Mouse (Mus musculus): ENCODE data around the gene Abca13.
A peak's percentile ranks its signal among the peaks of the same experiment; 100 is the strongest.
"Not testable (repeated sequence)": the region's sequence is repeated elsewhere in the genome, so short reads cannot be mapped to it uniquely, and the experiment has no call there.

Abca13 gene

DNA sequence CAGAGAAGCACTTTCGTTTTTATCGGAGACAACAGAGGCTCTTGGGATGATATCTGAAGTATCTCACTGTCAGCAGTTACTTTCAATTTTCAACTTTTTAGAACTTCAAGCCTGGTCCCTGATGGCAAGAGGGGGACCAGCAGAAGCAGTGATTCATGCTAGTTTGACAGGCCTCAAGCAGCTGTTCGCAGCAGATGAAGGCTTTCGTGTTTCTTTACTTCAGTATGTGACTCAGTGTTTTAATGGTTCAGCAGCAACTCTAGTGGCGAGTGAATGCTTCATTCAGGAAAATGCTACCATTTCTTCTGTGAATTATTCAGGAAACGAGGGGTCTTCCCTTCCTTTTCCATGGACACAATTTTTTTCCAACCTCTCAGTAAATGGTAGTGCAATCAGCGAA, 99.4 kb downstream of the Abca13 start:
- DNase-seq (ENCODE audit: low read depth): no peak

DNA sequence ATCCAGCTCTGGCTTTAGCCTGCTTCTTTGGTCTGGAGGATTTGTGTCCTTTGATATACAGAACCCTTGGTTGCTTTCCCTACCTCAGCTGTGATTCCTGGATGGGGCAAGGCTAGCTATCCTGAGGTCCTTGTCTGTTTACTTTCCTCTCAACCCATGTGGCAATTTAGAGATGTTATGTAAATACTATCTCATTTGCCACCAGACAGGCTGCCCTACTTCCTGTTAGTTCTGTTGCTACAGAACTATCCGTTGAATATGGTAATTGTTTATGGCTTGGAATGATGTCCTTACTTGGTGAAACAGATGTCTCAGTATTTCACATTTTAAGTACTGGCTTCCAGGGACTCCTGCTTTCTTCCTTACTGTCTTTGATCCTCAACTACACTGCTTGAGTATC, 107.9 kb downstream of the Abca13 start:
- DNase-seq (ENCODE audit: low read depth): no peak

DNA sequence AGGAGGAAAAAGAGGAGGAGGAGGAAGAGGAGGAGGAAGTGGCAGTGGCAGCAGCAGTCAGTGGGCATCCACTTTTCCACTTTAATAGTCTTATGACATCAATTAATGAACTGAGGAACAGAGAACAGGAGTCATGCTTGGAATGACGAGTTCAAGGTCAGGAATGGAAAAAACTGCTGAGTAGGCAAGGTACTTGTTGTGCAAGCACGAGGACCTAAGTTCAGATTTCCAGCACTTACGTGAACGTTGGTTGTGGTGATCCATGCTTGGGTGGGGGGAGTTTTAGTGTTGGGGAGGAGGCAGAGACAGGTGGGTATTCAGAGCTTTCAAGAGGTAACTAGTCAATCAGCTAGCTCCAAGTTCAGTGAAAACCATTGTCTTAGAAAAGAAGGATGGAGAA, 113.7 kb downstream of the Abca13 start:
- no peak for DNase-seq (ENCODE audit: low read depth)

DNA sequence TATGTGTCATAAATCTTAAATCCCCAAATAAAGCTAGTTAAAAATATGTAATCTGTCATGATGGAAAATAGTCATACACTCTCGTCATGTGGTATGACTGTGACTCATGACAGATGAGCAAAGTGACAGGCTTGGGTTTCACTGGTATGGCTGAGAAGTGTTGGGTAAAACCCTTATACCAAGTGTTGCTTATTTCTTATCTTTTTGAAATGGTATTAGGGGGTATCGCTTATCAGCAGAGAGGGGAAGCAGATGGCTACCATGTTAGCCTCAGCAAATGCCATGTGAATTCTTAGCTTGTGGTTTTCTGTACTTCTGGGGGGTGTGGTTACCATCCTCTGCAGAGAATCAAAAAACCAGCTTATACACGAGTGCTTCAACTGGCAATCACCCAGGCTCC, 124.8 kb downstream of the Abca13 start:
- no peak for DNase-seq (ENCODE audit: low read depth)

DNA sequence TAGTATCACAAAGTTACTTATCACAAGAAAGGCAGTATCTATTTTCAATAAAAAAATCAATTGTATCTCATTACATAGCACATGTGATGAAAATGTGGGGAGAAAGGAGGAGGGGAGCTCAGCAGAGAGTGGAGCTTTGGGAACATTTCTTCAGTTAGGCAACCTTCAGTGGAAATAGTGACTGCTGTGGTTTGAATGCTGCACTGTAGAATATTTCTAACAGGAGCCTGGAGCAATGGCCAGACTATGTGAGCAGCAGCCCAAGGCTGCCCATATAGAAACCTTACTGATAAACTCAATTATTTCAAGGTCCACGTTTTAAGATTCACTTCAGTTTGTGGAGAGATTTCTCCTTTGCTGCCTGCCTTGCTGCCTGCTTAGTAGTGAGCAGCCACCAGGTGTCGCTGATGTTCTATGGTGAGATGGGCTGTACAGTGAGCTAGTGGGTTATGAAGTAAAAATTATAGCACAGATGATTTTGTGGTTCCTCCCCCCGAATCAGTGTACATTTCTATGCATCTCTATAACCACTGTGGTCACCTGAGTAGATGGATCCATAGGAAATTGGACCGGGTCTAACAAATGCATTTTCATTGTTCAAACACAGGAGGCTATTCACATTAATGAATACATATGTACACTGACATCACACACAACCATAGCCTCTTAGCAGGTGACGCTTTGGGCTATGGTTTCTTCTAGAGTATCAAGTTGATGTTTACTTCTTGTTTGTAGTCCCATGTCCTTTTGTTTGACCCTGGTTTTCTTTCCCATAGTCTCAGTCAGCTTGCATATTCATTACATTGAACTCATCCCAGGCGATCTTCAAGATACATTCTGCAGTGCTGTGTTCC, 125.6 kb downstream of the Abca13 start:
- peak; percentile 15 for DNase-seq (ENCODE audit: low read depth)

DNA sequence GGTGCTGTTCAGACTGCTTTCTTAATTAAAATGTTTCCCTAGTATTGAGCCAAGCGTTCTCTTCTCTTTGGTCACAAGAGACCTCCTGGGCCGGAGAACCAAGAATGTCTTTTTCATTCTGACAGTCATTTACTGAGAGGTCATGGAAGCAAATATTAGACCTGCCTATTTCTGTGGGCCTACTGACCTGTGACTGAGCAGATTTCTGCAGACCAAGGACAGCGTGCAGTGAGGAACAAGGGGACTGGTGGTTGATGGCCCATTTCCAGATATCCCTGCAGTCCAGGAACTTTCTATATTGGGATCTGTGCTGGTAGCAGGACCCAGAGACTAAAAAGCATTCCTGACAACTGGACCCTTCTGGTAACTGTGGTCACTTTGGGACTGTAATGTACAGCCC, 146.4 kb downstream of the Abca13 start:
- no peak for DNase-seq (ENCODE audit: low read depth)

DNA sequence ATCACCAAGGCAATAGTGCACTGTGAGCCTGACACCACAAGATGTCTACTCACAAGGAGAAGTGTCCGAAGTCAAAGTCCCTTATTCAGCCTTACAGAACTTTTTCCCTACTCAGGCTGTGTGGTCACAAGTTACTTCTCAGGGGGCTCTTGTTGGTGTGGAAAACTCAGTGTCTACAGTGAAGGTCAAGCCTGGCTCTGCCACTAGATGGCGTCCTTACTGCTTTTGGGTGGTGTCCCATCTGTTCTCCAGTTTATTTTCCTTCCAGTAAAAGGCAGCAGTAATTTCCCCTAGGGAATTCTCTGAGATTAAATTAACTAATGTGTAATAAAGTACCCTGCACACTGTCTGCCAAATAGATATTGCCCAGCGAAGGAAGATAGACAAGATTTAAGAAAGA, 156.0 kb downstream of the Abca13 start:
- no peak for DNase-seq (ENCODE audit: low read depth)

DNA sequence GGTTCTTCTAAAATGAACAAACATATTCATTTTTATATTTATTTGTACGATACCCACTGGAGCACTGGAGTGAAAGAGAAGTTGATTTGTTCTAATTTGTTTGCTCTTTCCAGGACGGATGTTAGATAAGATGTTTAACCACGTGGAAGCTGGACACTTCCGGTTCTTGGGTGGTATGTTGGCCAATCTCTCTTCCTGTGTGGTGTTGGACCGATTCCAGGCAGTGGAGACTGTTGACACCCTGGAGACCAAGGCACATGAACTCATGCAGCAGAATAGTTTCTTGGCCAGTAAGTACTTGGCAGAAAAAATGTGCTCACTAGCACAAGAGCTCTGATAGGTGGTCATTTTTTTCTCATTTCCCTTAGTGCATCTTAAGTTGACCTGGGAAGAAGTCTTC, 181.4 kb downstream of the Abca13 start:
- no peak for DNase-seq (ENCODE audit: low read depth)

DNA sequence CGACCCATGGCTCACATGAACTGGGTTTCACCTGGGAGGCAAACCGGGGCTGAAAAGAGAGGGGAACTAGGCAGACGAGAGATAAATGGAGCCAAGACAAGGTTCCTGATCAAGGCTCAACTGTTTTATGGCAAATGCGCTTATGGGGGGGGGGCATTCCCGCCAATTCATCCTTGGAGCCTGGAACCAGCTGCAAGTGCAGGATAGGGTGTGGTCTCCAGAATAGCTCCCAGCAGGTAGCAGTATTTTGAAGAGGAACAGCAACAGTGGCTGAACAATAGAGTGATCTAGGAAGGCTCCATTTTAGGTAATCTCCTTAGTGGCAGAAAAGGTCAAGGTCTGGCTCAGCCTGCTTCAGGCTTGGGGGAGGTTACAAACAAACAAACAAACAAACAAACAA, 182.7 kb downstream of the Abca13 start:
- DNase-seq (ENCODE audit: low read depth): not testable (repeated sequence)

DNA sequence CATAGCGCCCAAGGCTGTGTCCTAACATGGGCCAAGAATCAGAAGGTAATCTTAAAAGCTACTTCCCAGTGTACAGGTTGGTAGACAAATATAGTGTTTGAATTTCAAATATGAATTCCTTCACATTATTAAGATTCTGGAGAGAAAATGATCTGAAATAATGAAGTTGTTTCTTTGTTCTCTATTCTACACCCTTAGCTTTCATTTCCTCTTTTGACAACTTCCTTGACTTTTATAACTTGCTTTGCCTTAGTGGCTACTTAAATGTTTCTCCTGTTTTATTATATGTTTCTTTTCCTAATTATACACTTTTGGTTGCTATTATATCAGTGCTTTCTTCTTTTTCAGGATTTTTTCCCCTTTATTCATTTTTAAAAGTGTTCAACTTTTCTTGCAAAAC, 196.8 kb downstream of the Abca13 start:
- DNase-seq (ENCODE audit: low read depth): no peak

DNA sequence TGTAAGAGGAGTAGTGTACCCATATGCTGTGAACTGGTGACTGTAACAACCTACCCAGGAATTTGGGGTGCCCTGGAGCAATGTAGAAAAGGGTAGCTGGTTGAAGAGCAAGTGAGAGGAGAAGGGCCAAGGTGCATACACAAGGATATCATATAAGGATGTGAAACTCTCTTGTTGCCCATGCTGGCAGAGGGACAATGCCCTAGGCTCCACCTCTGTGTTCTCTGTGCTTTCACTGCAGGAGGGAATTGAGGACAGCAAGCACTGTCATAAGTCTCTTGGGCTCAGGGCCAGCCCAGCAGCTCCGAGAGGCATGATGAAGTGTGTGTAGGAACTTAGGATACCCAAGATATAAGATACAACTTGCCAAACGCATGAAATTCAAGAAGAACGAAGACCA, 225.2 kb downstream of the Abca13 start:
- DNase-seq (ENCODE audit: low read depth): no peak

DNA sequence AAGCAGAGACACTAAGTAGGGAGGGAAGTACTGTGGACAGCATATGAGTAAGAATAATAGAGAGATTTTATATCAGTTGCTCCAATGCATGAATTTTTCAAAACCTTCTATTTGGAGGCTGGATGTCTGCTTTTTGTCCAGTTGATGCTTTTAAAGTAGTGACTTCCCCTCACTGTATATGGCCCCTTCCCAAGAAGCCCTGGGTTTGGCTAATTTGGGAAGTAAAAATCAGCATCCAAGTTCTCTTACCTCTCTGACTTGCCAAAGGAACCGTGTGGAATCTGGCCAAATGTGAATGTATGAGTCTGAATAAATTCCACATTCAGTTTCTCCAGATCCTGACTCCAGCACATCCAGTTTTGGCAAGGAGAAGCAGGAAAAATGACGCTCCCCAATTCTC, 228.5 kb downstream of the Abca13 start:
- DNase-seq (ENCODE audit: low read depth): no peak

DNA sequence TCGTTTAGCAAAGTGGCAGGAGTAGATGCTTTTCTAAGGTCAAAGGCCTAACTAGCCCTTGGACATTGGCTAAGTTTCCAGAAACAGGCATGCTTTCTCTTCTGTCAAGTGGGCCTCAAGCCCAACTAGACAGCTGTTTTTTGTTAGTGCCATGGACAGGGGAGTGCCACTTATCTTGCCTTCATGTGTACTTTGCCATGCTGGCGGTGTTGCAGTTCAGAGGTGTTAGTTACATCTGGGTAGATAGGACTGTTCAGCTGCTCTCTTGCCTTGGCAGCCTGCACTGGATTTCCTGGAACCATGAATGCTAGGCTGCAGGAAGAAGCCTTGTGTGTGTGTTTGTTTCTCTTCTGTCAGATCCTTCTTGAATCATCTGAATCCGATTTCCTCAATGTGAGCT, 235.7 kb downstream of the Abca13 start:
- DNase-seq (ENCODE audit: low read depth): no peak

DNA sequence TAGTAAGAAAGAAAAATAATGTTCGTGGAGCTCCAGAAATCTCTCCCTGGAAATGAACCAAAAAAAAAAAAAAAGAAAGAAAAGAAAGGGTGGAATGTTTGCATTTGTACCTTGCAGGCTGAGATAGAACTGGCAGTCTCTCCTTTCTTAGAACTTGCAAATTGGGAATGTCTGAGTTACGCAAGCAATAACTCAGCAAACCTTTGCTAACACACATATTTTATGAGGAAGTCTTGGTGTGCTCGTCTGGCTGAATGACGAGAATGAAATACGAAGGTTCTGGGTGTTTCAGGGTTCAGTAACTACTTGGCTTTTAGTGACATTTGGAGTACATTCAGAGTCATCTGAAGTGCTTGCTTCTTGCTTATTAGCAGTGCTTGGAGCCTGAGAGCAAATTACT, 241.1 kb downstream of the Abca13 start:
- no peak for DNase-seq (ENCODE audit: low read depth)

DNA sequence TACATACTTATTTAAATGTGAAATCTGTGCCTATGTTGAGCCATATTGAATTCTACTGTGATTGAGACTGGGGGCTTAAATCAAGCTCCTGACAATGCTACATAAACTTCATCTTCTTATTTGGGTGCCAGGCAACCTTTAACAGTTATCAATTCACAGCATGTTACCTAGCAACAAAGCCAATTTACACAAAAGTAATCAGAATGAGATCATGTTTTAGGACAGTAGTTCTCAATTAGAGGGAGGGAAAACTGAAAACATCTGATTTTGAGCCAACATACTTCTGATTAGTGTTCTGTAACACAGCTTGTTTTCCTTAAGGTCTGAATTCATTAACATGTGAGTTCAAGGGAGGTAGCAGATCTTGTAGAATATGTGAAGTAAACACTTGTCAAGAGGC, 244.9 kb downstream of the Abca13 start:
- no peak for DNase-seq (ENCODE audit: low read depth)

DNA sequence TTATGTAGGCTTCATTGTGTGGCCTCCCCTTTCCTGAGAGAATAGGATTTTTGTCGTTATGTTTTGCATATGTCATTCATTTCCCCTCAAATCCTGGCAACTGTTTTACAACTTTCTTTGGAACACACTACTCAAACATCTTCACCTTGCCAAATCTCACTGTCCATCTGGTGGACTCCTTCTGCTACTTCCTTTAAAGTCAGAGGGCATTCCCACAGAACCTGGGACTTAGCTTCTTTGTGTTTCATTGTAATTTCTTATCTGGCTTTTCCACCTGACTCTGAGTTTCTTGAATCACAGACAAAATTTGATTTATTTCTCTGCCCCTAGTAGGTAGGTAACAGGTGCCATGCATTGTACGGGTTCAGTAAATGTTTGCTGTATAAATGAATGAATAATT, 248.0 kb downstream of the Abca13 start:
- no peak for DNase-seq (ENCODE audit: low read depth)

DNA sequence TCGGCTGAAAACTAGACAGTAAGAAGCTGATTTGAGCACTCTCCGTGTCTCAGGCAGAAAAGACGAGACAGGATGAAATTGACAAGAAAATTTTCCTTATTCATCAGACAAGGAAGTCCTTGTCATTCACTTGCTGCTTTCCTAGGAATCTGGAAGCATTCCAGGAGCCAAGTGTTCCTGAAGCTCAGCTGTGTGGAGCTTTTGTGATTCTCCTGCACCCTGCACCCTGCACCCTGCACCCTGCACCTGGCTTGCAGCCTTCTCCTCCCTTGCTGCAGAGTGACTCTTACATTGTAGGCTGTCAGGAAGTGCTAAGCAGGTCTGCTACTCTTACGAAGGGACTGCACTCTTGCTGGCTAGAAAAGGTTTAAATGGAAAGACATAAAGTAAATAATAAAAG, 249.4 kb downstream of the Abca13 start:
- no peak for DNase-seq (ENCODE audit: low read depth)

DNA sequence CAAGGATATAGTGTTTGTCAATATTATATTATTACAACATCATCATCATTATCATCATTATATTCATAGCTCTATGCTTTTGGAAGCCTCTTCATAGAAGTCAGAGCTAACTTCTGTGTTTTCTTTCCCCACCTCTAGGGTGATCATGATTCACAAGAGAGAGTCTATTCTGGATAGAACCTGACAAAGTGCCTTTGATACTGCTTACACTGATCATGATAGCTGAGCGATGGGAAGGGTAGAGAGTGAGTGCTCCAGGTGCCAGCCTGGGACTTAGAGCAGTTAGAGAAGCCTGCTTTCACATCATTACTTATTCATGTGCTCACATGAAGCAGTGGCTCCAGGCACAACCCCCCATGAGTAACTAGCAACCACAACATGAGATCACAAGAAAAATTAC, 280.7 kb downstream of the Abca13 start:
- DNase-seq (ENCODE audit: low read depth): no peak

DNA sequence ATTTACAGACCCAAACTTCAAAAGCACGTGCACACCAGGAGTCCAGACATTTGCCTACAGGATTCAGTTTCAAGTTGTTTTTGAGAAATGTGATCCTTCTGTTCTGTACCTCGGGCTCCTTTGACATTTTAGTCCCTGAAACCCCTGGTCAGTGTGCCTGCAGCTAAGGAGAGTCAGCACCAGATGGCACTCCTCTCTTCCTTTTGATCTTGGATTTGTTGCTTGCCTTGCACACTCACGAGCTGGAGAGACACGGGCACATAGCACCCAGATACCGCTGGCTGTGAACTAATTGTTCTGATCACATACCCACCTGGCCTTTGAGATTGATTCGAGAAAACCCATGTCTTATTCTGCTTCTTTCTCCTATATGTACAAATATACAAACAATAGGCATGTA, 289.8 kb downstream of the Abca13 start:
- no peak for DNase-seq (ENCODE audit: low read depth)

DNA sequence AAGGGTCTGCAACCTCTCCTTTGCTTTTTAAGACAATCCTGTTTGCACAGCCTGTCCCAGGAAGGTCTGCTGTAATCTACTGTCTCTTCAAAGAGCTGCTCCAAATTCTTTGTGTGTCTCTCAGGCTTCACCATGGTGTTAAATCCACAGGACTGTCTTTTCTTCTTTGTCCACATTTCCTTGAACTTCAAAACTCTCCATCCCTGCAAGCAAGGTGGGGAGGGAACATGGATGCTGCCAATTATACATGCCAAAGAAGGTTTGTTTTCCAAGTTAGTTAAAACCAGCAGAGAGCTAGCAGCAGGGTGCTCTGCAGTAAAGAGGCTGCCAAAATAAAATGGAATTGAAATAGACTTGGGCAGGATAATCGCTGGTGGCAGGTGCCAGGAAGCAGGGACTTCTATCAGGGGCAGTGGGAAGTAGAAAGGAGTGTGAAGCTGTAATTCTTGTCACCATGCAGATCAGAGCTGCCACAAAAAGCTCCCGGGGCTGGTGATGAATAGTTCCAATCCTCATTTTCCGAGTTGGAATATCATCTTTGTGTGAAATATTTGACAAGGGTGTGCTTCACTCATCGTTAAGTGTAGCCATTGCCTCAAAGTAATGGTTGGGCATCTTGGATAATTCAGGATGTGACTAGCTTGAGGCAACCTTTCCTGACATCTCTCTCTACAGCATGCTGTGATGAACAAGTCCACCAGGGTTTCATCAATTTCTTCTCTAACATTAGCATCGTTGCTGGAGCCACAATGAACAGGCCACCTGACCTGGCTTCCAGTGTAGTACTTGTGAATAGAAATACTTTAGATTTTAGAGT, 308.8 kb downstream of the Abca13 start:
- DNase-seq (ENCODE audit: low read depth): no peak

DNA sequence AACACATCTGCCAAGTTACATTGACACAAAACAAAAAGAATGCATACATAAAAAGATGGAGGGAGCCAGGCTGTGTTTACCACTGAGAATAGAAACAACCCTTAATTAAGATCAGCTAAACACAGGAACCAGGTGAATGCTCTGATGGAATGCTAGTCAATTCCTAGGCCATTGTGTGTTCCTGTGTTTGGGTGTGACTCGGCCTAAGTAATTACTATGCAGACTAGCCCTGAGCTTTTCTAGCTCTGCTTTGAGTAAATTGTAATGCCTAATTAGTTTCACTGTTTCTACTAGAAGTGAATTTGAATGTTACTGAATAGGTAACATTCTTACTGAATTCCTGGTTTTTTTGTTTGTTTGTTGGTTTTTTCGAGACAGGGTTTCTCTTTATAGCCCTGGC, 323.2 kb downstream of the Abca13 start:
- not testable (repeated sequence) for DNase-seq (ENCODE audit: low read depth)

DNA sequence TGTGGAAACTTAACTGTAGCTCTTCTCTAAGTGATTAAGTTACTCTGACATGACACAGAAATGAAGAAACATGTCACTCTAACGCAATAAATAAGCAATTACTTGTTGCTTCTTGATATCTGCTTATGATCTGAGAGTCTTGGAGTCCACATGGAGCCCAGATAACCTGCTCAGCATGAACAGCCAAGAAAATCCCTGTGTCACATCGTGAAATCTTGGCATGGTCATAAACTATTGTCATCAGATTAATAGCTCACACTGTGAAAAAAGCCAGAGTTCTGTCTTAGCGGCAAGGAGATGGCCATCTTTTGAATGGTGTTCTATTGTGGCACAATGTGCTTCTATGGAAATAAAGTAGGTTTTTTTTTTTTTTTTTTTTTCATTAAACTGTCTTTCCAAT, 336.8 kb downstream of the Abca13 start:
- DNase-seq (ENCODE audit: low read depth): no peak

DNA sequence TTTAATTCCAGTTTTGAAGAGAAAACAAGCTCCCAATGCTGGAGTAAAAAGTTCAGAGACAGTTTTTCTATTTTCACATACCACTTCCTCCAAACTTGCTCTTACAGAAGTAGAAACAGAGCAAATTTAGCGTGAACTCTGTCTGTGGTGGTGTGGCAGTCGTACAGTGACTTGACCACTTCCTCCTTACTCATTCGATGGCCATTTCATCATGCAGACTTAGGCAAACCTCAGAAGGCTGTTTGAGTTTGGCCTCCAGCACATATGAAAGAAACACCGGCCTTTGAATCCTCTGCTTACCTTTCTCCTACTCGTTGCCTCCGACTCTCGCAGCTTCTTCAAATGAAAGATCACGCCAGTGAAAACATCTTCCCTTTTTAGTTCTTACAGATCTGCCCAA, 340.0 kb downstream of the Abca13 start:
- DNase-seq (ENCODE audit: low read depth): no peak

DNA sequence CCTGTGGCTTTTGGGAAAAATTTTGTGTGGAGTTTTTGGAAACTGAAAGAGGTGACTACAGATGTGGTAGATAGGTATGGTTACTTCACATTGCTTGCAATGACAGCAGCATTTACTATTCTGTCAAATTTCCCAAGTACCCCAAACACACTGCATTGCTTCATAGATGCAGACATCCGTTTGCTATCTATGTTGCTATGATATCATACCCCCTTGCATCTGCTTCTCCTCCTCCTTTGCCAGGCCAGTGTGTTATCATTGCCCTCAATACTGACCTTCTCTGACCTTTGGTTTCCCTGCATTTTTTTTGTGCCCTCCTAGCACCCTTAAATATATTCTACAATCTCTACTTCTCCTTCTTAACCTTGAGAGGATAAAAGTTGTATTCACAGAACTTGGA, 341.4 kb downstream of the Abca13 start:
- DNase-seq (ENCODE audit: low read depth): no peak

Data from c-Kit-positive CD71-positive TER-119-negative erythroid progenitor cells, embryonic 14.5 days (primary cell).